Mouse (Mus musculus): Measurements from ENCODE around the gene Mok.

The Mok gene

DNA sequence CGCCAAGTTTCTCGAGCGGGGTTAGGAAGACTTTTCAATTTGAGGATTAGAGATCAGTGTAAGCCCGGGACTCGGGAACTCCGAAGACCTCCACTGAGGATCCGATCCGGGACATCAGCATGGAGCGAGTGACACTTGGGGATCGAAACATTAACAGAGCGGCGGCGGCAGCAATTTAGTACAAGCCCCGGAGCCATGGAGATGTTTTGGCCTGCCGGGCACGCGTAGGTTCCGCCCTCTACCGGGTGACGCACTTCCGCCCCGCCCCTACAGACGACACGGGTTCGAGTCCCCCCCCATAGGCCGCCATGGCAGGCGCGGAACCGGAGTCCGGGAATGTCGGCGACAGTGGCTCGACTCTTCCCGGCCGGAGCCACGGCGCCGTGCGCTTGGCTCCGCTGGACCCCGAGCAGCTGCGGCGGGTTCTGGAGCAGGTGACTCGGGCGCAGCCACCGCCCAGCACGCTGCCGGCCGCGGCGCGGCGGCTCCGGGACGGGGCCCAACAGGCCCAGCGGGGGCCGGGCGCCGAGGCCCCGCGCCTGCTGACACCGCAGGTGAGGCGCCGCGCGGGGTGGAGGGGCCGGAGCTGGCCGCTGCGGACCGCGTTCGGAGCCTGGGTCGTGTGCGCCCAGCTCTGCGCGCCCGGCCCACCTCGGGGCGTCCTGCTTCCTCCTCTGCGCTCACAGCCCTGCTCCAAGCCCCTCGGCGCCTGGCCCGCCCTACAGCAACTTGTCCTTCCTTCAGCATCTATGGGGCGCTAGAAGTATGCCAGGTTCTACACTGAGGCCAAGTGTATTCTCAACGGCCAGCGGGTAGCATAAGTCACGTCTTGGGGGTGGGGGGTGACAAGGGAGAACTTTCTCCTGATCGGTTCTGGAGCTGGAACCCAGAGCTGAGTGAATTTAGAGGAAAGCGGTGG is 9.5 kb upstream of the Mok start, which contains the start of gene Zfp839:
Gene Zfp839, plus strand, starts transcription at position 244 of the 919 bp plus-strand sequence.
- DNase-seq (ENCODE audit: low read depth, low spot score), result peak; percentile 90

GRCm38 (mm10) chr12:110846191-110846765 is 5.5 kb upstream of the Mok start:
- DNase-seq (ENCODE audit: low read depth, low spot score), result no peak

GRCm38 (mm10) chr12:110845131-110845880 is 4.6 kb upstream of the Mok start:
- DNase-seq (ENCODE audit: low read depth, low spot score), result peak; percentile 97

DNA sequence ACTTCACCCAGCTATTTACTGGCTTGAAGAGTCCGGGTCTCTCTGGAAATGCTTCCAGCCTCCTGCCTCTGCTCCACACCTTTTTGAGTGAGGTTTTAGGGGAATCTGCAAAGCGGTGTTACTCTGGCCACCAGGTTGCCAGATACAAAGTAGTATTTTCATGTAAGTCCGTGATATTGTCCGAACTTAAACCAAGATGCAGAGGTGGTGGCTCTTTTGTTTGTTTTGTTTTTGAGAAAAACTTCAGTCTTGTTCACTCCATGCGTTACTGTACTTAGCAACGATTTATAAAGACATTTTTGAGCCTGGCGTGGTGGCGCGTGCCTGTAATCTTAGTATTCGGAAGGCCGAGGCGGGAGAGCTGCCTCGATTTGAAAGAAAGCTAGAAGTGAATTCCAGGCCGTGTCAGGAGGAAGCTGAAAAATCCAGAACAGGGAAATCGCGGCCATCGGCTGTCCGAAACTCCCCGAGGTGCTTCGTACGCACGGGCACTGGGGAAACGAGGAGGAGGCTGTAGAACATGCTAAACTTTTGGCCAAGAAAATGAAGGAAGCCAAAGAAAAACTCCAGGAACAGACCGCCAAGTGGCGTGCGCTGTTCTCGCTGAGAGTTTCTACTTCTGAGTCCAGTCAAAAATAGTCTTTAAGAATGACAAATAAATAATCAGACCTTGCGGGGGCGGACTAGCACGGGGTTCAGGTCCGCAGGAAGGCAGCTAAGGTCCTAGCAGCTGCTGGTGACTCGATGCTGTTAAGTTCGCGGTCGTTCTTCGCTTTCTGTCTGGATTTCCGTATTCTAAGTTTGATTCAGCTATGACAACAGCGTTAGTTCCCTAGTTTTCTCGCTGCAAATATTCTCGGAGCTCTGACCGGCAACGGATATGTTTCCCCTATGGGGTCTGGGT is 3.7 kb upstream of the Mok start:
- DNase-seq (ENCODE audit: low read depth, low spot score), result peak; percentile 35

DNA sequence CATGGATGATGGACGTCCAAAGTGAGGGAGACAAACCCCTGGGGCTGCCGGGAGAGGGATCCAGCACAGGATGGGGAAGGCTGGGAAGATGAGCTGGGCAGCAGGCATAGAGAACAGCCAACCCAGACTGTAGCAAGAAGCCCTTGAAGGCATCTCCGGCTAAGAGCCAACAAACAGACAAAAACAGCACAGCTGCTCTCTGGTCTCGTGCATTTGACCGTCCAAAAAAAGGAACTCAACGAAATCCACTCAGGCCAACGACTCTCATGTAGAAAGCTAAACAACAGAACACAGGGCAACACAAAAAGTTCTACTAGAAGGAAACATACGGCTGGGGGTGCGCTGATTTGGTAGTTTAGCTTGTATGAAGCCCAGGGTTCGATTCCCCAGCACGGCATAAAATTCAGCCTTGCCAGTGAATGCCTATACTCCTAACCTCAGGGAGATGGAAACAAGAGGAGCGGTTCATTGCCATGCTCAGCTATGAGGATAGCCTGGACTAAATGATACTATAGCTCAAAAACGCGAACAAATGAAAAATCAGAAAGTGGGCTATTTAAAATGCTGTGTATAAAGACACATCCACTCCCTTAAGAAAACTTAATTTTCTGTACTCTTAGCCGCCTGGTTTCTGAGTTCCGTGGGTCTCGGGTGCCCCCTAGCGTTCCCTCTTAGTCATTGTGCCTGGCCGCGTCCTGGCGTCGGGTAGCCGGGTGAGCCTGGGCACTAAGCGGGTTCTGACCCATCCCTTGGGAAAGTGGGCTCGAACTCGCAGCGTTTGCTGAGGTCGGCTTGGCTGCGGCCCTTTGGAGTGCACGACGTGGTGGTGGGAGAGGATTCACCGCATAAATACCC is 2.7 kb upstream of the Mok start:
- DNase-seq (ENCODE audit: low read depth, low spot score), result peak; percentile 89

GRCm38 (mm10) chr12:110841731-110842493 is 1.2 kb upstream of the Mok start:
- DNase-seq (ENCODE audit: low read depth, low spot score), result no peak

DNA sequence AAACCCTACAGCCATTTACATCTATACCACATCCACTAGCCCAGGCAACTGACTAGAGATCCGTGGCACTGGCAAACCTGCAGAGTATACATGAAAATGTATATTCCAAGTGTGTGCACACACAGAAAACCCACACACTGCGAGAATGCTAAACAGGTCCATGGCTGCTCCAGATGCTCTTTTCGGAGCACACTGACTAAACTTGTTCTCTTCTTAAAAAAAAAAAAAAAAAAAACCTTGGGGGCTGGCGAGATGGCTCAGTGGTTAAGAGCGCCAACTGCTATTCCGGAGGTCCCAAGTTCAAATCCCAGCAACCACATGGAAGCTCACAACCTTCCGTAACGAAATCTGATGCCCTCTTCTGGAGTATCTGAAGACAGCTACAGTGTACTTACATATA is 2.9 kb downstream of the Mok start:
- DNase-seq (ENCODE audit: low read depth, low spot score), result peak; percentile 60

- peak; percentile 95 for DNase-seq (ENCODE audit: low read depth, low spot score)
These were observed 3.4 kb downstream of the Mok start for GRCm38 (mm10) chr12:110837192-110837841.

DNA sequence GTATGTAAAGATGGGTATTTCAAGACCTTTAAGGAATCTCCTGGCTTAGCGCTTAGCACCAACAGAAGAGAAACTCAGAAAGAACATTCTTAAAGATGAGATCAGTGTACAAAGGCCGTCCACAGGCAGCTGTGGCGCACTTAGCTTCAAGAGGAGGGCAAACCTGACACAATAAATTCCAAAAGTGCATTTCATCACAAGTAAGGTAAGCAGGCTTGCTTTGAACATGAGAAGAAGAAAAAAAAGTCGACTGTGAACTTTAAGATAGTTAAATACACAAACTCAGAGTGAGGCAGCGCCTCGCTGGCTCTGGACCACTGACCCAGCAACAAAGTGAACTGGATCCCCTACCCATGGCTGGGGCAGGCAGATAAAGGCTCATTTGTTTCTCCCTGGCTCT is 4.0 kb downstream of the Mok start:
- DNase-seq (ENCODE audit: low read depth, low spot score), result no peak

DNA sequence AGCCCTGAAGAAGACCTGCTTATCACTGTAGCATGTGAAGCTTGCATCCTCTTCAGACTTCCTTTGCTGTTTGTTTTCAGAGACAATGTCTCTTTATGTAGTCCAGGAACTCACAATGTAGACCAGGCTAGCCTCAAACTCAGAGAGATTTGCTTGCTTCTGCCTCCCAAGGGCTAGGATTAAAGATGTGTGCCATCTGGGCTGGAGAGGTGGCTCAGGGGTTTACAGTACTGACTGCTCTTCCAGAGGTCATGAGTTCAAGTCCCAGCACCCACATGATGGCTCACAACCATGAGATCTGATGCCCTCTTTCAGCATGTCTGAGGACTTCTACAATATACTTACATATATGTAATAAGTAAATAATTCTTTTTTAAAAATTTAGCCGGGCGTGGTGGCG is 5.6 kb downstream of the Mok start:
- DNase-seq (ENCODE audit: low read depth, low spot score), result no peak

DNA sequence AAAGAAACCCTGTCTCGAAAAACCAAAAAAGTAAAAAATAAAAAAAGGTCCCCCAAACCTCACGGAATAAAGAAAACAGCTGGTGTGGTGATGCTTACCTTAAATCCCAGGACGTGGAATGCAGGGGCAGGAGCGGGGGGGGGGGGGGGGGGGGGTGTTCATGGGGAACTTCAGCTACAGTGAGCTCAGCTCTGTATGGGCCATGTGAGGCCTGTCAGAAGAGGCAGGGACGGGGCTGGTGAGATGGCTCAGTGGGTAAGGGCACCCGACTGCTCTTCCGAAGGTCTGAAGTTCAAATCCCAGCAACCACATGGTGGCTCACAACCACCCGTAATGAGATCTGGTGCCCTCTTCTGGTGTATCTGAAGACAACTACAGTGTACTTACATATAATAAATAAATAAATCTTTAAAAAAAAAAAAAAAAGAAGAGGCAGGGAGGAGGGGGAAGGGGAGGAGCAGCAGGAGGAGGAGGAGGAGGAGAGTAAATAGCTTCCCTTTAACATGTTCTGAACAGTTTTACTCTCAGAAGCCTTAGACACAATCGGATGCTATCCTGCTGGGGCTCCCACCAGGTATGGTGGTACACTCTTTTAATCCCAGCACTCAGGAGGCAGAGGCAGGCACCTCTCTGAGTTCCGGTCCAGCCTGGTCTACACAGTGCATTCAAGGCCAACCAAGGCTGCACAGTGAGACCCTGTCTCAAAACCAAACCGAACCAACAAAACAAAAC is 10.3 kb downstream of the Mok start:
- DNase-seq (ENCODE audit: low read depth, low spot score), result peak; percentile 41

- no peak for DNase-seq (ENCODE audit: low read depth, low spot score)
These were observed 11.8 kb downstream of the Mok start for GRCm38 (mm10) chr12:110828908-110829307.

- DNase-seq (ENCODE audit: low read depth, low spot score), result no peak
These were observed 18.4 kb downstream of the Mok start for GRCm38 (mm10) chr12:110822366-110822765.

DNA sequence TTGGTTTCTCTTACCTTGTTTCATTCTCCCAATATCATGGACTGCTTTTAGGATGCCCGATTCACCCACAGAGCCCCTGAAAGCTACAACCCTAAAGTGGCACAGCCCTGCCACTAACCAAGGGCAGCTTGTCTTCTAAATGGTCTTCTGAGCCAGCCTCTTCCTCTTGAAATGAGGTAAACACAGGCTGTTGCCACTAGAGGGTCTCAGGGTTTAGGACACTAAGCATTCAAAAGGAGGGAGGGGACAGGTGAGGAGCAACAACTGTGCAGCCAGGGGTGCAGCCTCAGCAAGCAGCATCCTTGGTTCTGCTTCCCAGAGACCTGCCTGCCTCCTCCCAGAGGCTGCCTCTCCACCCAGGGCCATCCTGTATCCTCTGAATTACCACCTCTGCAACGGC is 19.0 kb downstream of the Mok start:
- DNase-seq (ENCODE audit: low read depth, low spot score), result peak; percentile 43

DNA sequence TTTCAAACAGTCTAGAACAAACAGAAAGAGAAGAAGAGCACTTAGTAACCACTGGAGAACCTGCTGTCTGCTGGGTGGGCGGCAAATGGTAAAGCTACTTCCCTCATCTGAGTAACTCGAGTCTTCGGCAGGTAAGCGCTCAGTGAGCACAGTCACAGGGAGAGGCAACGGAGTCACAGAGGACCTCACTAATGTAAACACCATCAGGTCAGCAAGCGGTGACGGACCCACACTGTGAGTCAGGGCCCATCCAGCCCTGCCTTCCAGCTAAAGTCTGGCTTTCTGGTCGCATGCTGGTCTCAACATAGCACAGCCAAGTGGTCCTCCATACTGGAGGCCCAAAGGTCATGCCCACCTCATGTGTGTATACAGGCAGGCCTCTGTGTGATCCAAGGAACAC is 21.4 kb downstream of the Mok start:
- no peak for DNase-seq (ENCODE audit: low read depth, low spot score)

GRCm38 (mm10) chr12:110816833-110817232 is 23.9 kb downstream of the Mok start:
- DNase-seq (ENCODE audit: low read depth, low spot score), result no peak

DNA sequence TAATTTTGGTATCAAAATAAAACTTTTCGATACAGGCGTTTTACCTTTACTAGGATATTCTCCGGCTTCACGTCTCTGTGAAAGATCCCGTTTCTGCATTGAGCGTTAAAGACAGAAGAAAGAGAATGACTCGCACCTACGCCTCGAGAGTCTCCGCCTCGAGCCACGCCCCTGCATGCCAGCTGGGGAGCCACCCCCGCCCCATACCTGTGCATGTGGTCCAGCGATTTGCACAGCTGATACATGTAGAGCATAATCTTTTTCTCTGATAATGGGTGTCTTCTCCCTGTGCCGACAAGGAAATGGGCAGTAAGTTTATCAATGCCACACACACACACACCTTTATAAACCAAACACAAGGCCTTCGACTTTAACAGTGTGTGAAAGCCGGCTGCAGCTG is 25.8 kb downstream of the Mok start:
- DNase-seq (ENCODE audit: low read depth, low spot score), result peak; percentile 46

DNA sequence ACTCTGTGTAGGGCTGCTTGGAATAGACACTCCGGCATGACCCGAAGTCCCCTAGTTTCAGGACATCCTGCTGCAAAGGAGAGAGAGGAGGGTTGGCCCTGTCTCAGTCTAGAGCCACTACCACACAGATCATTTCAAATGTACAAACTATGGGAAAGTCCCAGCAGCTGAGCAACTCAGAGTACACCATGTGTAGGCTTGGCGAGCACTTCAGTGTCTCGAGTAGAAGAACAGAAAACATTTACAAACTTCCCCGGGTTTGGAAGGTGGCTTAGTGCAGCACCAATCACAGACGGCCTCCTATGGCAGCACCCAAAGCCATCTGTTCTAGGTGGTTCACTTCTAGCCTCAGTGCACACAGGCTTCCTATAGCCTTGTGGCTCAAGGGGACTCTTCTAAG is 27.1 kb downstream of the Mok start:
- no peak for DNase-seq (ENCODE audit: low read depth, low spot score)
